Mouse (Mus musculus): ENCODE measurements at regions not wholly inside any gene's neighbourhood (a gene's known extent, or its start where the extent isn't known, plus 50 kb on each side); places are given as distances from the start of the nearest gene placed in this dataset.

- TF ChIP-seq POLR2A (IDR thresholded peaks at IDR 0.05; ENCODE audit: borderline replicate concordance, control insufficient read depth, low read depth, low read length) (no peak), CTCF (IDR thresholded peaks at IDR 0.05; ENCODE audit: control insufficient read depth, insufficient read depth, low read length) (no peak)
- H3K4me1 ChIP-seq (ENCODE audit: control insufficient read depth, insufficient read depth, low read length) = no peaks in the 10 kb centered on the region; the same call in 1 of the 2 replicates
- 4% methylated on average over 3 of the region's 3 CpGs for WGBS
Observed at GRCm38 (mm10) chr12:70738554-70738953, 86.8 kb upstream of the Frmd6 start.

GRCm38 (mm10) chr12:70739316-70739715 is 86.0 kb upstream of the Frmd6 start:
- Histone ChIP-seq H3K4me3 (replicated peaks; ENCODE audit: control insufficient read depth, low read depth, low read length) (no peak overlapping the region), H3K4me1 (ENCODE audit: control insufficient read depth, insufficient read depth, low read length) (no peaks in the 10 kb centered on the region; the same call in 1 of the 2 replicates), H3K27ac (ENCODE audit: control insufficient read depth, insufficient read depth, low read depth, low read length, poor library complexity) (no peak overlapping the region)
- WGBS = 87% methylated on average over 6 of the region's 6 CpGs
- TF ChIP-seq CTCF (IDR thresholded peaks at IDR 0.05; ENCODE audit: control insufficient read depth, insufficient read depth, low read length) (no peak), POLR2A (IDR thresholded peaks at IDR 0.05; ENCODE audit: borderline replicate concordance, control insufficient read depth, low read depth, low read length) (no peak)

More at GRCm38 (mm10) chr12:70738554-70738953, 86.8 kb upstream of the Frmd6 start:
- H3K4me3 ChIP-seq (replicated peaks; ENCODE audit: control insufficient read depth, low read depth, low read length) = no peak overlapping the region
- no peak overlapping the region for H3K27ac ChIP-seq (ENCODE audit: control insufficient read depth, insufficient read depth, low read depth, low read length, poor library complexity)

- TF ChIP-seq POLR2A (IDR thresholded peaks at IDR 0.05; ENCODE audit: borderline replicate concordance, control insufficient read depth, low read depth, low read length) (no peak), CTCF (IDR thresholded peaks at IDR 0.05; ENCODE audit: control insufficient read depth, insufficient read depth, low read length) (no peak)
- 86% methylated on average over 7 of the region's 7 CpGs for WGBS
- Histone ChIP-seq H3K4me1 (ENCODE audit: control insufficient read depth, insufficient read depth, low read length) (no peaks in the 10 kb centered on the region; the same call in 1 of the 2 replicates), H3K27ac (ENCODE audit: control insufficient read depth, insufficient read depth, low read depth, low read length, poor library complexity) (no peak overlapping the region), H3K4me3 (replicated peaks; ENCODE audit: control insufficient read depth, low read depth, low read length) (no peak overlapping the region)
Observed at GRCm38 (mm10) chr12:70739766-70740165, 85.5 kb upstream of the Frmd6 start.

- Histone ChIP-seq H3K4me3 (replicated peaks; ENCODE audit: control insufficient read depth, low read depth, low read length) (no peak overlapping the region), H3K4me1 (ENCODE audit: control insufficient read depth, insufficient read depth, low read length) (no peaks in the 10 kb centered on the region; the same call in 1 of the 2 replicates), H3K27ac (ENCODE audit: control insufficient read depth, insufficient read depth, low read depth, low read length, poor library complexity) (no peak overlapping the region)
- 83% methylated on average over 3 of the region's 3 CpGs for WGBS
- TF ChIP-seq POLR2A (IDR thresholded peaks at IDR 0.05; ENCODE audit: borderline replicate concordance, control insufficient read depth, low read depth, low read length) (no peak), CTCF (IDR thresholded peaks at IDR 0.05; ENCODE audit: control insufficient read depth, insufficient read depth, low read length) (no peak)
Observed at GRCm38 (mm10) chr12:70742836-70743235, 82.5 kb upstream of the Frmd6 start.

GRCm38 (mm10) chr12:70745681-70746080 is 79.6 kb upstream of the Frmd6 start:
- no peak overlapping the region for H3K27ac ChIP-seq (ENCODE audit: control insufficient read depth, insufficient read depth, low read depth, low read length, poor library complexity)
- 78% methylated on average over 2 of the region's 2 CpGs for WGBS
- no peak overlapping the region for H3K4me3 ChIP-seq (replicated peaks; ENCODE audit: control insufficient read depth, low read depth, low read length)
- H3K4me1 ChIP-seq (ENCODE audit: control insufficient read depth, insufficient read depth, low read length) = no peaks in the 10 kb centered on the region
- TF ChIP-seq POLR2A (IDR thresholded peaks at IDR 0.05; ENCODE audit: borderline replicate concordance, control insufficient read depth, low read depth, low read length) (no peak), CTCF (IDR thresholded peaks at IDR 0.05; ENCODE audit: control insufficient read depth, insufficient read depth, low read length) (no peak)

- WGBS = 88% methylated on average over 2 of the region's 2 CpGs
Observed at GRCm38 (mm10) chr12:70749651-70750050, 75.7 kb upstream of the Frmd6 start.

GRCm38 (mm10) chr12:70750651-70751578 is 74.4 kb upstream of the Frmd6 start:
- Histone ChIP-seq H3K27ac (ENCODE audit: control insufficient read depth, insufficient read depth, low read depth, low read length, poor library complexity) (no peak overlapping the region), H3K4me1 (ENCODE audit: control insufficient read depth, insufficient read depth, low read length) (no peaks in the 10 kb centered on the region), H3K4me3 (replicated peaks; ENCODE audit: control insufficient read depth, low read depth, low read length) (no peak overlapping the region)
- WGBS = 79% methylated on average over 7 of the region's 7 CpGs
- TF ChIP-seq CTCF (IDR thresholded peaks at IDR 0.05; ENCODE audit: control insufficient read depth, insufficient read depth, low read length) (no peak), POLR2A (IDR thresholded peaks at IDR 0.05; ENCODE audit: borderline replicate concordance, control insufficient read depth, low read depth, low read length) (no peak)

More at GRCm38 (mm10) chr12:70749651-70750050, 75.7 kb upstream of the Frmd6 start:
- no peak for TF ChIP-seq CTCF (IDR thresholded peaks at IDR 0.05; ENCODE audit: control insufficient read depth, insufficient read depth, low read length)
- no peak for TF ChIP-seq POLR2A (IDR thresholded peaks at IDR 0.05; ENCODE audit: borderline replicate concordance, control insufficient read depth, low read depth, low read length)
- no peaks in the 10 kb centered on the region for H3K4me1 ChIP-seq (ENCODE audit: control insufficient read depth, insufficient read depth, low read length)
- no peak overlapping the region for H3K27ac ChIP-seq (ENCODE audit: control insufficient read depth, insufficient read depth, low read depth, low read length, poor library complexity)
- no peak overlapping the region for H3K4me3 ChIP-seq (replicated peaks; ENCODE audit: control insufficient read depth, low read depth, low read length)

- H3K27ac ChIP-seq (ENCODE audit: control insufficient read depth, insufficient read depth, low read depth, low read length, poor library complexity) = no peak overlapping the region
- no peaks in the 10 kb centered on the region for H3K4me1 ChIP-seq (ENCODE audit: control insufficient read depth, insufficient read depth, low read length)
- TF ChIP-seq POLR2A (IDR thresholded peaks at IDR 0.05; ENCODE audit: borderline replicate concordance, control insufficient read depth, low read depth, low read length) (no peak), CTCF (IDR thresholded peaks at IDR 0.05; ENCODE audit: control insufficient read depth, insufficient read depth, low read length) (no peak)
- WGBS = 41% methylated on average over 11 of the region's 11 CpGs
- no peak overlapping the region for H3K4me3 ChIP-seq (replicated peaks; ENCODE audit: control insufficient read depth, low read depth, low read length)
Observed at GRCm38 (mm10) chr12:70752266-70752910, 72.9 kb upstream of the Frmd6 start.
